Mouse (Mus musculus) E14TG2a.4 (cell line): ENCODE measurements at regions not wholly inside any gene's neighbourhood (a gene's known extent, or its start where the extent isn't known, plus 50 kb on each side); places are given as distances from the start of the nearest gene placed in this dataset.

Experiments used
- CTCF ChIP-seq: conservative IDR thresholded peaks from 2 replicates; pipeline ENCODE4 v1.5.1; 2014; ENCODE audit warnings: low read length
- NANOG ChIP-seq: IDR thresholded peaks from 2 replicates; pipeline ENCODE4 v1.6.1; 2014; ENCODE audit warnings: borderline replicate concordance, low read length, mixed read lengths

DNA sequence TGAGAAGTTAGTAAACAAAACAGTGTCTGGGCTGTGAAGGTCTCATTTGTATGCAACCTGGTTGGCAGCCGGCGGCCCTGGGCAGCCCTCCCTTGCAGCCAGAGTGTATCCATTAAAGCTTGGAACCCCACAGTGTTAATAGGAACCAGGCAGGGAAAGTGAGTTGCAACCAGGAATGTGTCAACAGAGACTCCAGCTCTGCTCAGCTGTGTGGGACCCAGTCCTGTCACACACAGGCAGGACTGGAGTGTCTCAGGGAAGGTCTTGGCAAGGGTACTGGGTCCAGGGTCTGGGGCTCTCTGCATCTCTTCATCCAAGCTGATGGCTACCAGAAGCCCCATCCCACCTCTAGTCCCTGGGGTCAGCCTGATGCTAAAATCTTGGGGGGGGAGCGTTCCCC, 556.8 kb upstream of the 3110018I06Rik start:
- TF ChIP-seq CTCF (no peak), NANOG (no peak)
